Mouse (Mus musculus) natural killer cell, adult 2 months (primary cell): ENCODE data around the gene Hk1.
"Not testable (repeated sequence)": the region's sequence is repeated elsewhere in the genome, so short reads cannot be mapped to it uniquely, and the experiment has no call there.

ENCODE experiments used
- DNase-seq, 2 experiments: peaks; one replicate each; pipeline ENCODE4 v3.0.0; 2022; ENCODE audit warnings: low spot score in 2 of 2

Hk1 gene

GRCm38 (mm10) chr10:62340991-62341390 is 38.7 kb downstream of the Hk1 start:
- no peak for DNase-seq

- peak; percentile 96 to 98 for DNase-seq
Measured at GRCm38 (mm10) chr10:62340095-62340731, 39.5 kb downstream of the Hk1 start.

- DNase-seq = peak; percentile 43 to 47
Measured at GRCm38 (mm10) chr10:62339211-62340094, 40.3 kb downstream of the Hk1 start.

- no peak for DNase-seq
Measured at GRCm38 (mm10) chr10:62338626-62339025, 41.1 kb downstream of the Hk1 start.

GRCm38 (mm10) chr10:62338176-62338575 is 41.5 kb downstream of the Hk1 start:
- DNase-seq = no peak

GRCm38 (mm10) chr10:62336601-62337578 is 42.8 kb downstream of the Hk1 start:
- no peak for DNase-seq

- no peak for DNase-seq
Measured at GRCm38 (mm10) chr10:62335423-62335776, 44.3 kb downstream of the Hk1 start.

- DNase-seq = no peak
Measured at GRCm38 (mm10) chr10:62334686-62335422, 44.9 kb downstream of the Hk1 start.

- no peak for DNase-seq
Measured at GRCm38 (mm10) chr10:62333269-62333668, 46.4 kb downstream of the Hk1 start.

GRCm38 (mm10) chr10:62332514-62332913 is 47.2 kb downstream of the Hk1 start:
- DNase-seq = no peak

- DNase-seq = no peak
Measured at GRCm38 (mm10) chr10:62331771-62332170, 47.9 kb downstream of the Hk1 start.

- DNase-seq = no peak
Measured at GRCm38 (mm10) chr10:62331296-62331695, 48.4 kb downstream of the Hk1 start.

GRCm38 (mm10) chr10:62329846-62330245 is 49.9 kb downstream of the Hk1 start:
- no peak for DNase-seq

- no peak for DNase-seq
Measured at GRCm38 (mm10) chr10:62328886-62329412, 50.8 kb downstream of the Hk1 start.

GRCm38 (mm10) chr10:62327572-62328317 is 52.0 kb downstream of the Hk1 start:
- peak; percentile 38 to 44 for DNase-seq

- DNase-seq = no peak
Measured at GRCm38 (mm10) chr10:62326818-62327571, 52.7 kb downstream of the Hk1 start.

- no peak for DNase-seq
Measured at GRCm38 (mm10) chr10:62326002-62326401, 53.7 kb downstream of the Hk1 start.

- not testable (repeated sequence) for DNase-seq
Measured at GRCm38 (mm10) chr10:62322821-62323220, 56.9 kb downstream of the Hk1 start.

GRCm38 (mm10) chr10:62321457-62321856 is 58.3 kb downstream of the Hk1 start:
- DNase-seq = no peak
